Mouse (Mus musculus) megakaryocyte, embryonic 14.5 days (primary cell): ENCODE measurements around the gene Katnbl1.

Source experiments
- FLI1 ChIP-seq: IDR thresholded peaks from 2 replicates; pipeline ENCODE4 v1.6.1; 2012; ENCODE audit warnings: low read length, inconsistent platforms, mixed read lengths
- GATA1 ChIP-seq: IDR thresholded peaks from 3 replicates; pipeline ENCODE4 v1.6.1; 2012; ENCODE audit warnings: mixed read lengths, low read length, inconsistent platforms, borderline replicate concordance

- TF ChIP-seq GATA1 (no peak), FLI1 (no peak)
Measured at GRCm38 (mm10) chr2:112360012-112360780, 18.8 kb upstream of the Katnbl1 start.
